In the genomic region with DNA sequence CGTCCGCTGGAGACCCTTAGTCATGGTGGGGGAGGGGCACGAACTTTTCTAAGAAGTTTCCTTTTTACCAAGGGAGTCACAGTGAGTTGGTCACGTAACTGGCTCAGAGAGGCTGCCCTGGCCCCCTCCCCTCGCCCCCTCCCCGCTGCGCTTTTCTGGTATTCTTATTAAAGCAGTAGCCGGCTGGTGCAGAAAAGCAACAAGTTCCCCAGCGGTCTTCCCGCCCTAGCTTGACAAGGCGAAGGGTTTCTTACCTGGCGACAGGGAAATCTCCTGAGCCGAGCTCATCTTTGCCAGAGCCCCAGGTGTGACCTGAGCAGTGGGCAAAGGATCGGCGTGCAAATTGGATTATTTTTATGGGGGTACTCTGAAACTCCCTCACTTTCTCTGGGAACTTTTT, we compare ENCODE assay signal across 8 mouse cellular contexts. TPM values are rescaled to one million over a fixed set of nuclear protein-coding genes. Genes with fewer than 3 reads are reported as not detected.
DNase-seq lines count a peak whose midpoint lies in the region; ATAC-seq lines count a peak whose summit lies in the region.

A gene (plus strand): TSS at position 169 of the 400 bp plus-strand sequence.

- H3K36me3 ChIP-seq in limb, embryonic 11.5 days (ENCODE audit: control insufficient read depth, insufficient read depth, low read length): no peaks in the 10 kb centered on the region

- peak within 1 kb of the TSS; percentile 28 for H3K4me3 ChIP-seq in limb, embryonic 11.5 days (ENCODE audit: low read depth, low read length)

- ATAC-seq in limb, embryonic 11.5 days (ENCODE audit: insufficient number of reproducible peaks, low FRiP score, low TSS enrichment, low read depth): no peak

- WGBS in limb, embryonic 11.5 days: 2% methylated on average over 15 of the region's 15 CpGs

- H3K27ac ChIP-seq in limb, embryonic 11.5 days (replicated peaks; ENCODE audit: low read depth, low read length): no peak within 1 kb of the TSS

- H3K9ac ChIP-seq in limb, embryonic 11.5 days (ENCODE audit: low read length): no peak within 1 kb of the TSS

- H3K4me1 ChIP-seq in limb, embryonic 11.5 days (ENCODE audit: control insufficient read depth, insufficient read depth, low read length): peaks cover 13% of the 10 kb centered on the region

- no peaks in the 10 kb centered on the region for H3K9me3 ChIP-seq in limb, embryonic 11.5 days (ENCODE audit: control insufficient read depth, low read length)

- DNase-seq in embryo, embryonic 11 days: peak; percentile 34
- no peak for DNase-seq in embryo, embryonic 10 days (ENCODE audit: low spot score)
- DNase-seq in right cerebral cortex, postnatal 4 days: peak; percentile 19
- DNase-seq in right cerebral cortex, adult 2 months (ENCODE audit: low spot score in 2 of 2): no peak
- DNase-seq in limb, embryonic 11.5 days (ENCODE audit: low spot score): peak; percentile 29
- no peak for DNase-seq in adrenal gland, adult 8-10 months
- DNase-seq in Muller cell, postnatal 12 days (ENCODE audit: inconsistent ontology term): no peak
- DNase-seq in yolk sac, embryonic 10.5 days (ENCODE audit: low spot score): no peak

- H3K27me3 ChIP-seq in limb, embryonic 11.5 days (ENCODE audit: control insufficient read depth, insufficient read depth, low read length): peaks cover 41% of the 10 kb centered on the region

- peak within 1 kb of the TSS; percentile 65 for H3K4me2 ChIP-seq in limb, embryonic 11.5 days (ENCODE audit: low read depth, severe bottlenecking)

RNA-seq across cellular contexts. Expression of the gene that starts here (rescaled TPM):
- polyA plus RNA-seq in limb, embryonic 11.5 days (2014; fragmentation: Nextera tagmentation; extraction: Ambion mirVana): 5.9 and 6.8 TPM in 2 replicates
- under 1 TPM in 2 of 4 experiments, not detected in 2; 0.14 to 0.23 TPM for total RNA-seq in adrenal gland, adult 8-10 months (2022)

Comparison
In these comparisons a context has a peak if more than half of its experiments do, and no peak if none do; other contexts are left out.
1. DNase-seq: peak in embryo, embryonic 11 days (single experiment), right cerebral cortex, postnatal 4 days (single experiment) and limb, embryonic 11.5 days (single experiment); none in embryo, embryonic 10 days (single experiment), right cerebral cortex, adult 2 months (0 of 2), adrenal gland, adult 8-10 months (single experiment), Muller cell, postnatal 12 days (single experiment) and yolk sac, embryonic 10.5 days (single experiment).